Mouse (Mus musculus) hindbrain, embryonic 11.5 days (tissue): ENCODE data around the gene Cend1. TPM values are rescaled to one million over a fixed set of nuclear protein-coding genes. Genes with fewer than 3 reads are reported as not detected.

Experiments used
- ATAC-seq: fragments of 200-750 bp; cut with Nextera tagmentation; 2 replicates; pipeline ENCODE4 v1.8.0; 2017; ENCODE audit warnings: mild to moderate bottlenecking, moderate TSS enrichment, moderate library complexity; ENCODE audit not compliant: low FRiP score
- DNase-seq: peaks from one replicate; pipeline ENCODE4 v3.0.0-alpha.2; 2015; ENCODE audit warnings: low spot score
- H3K27ac ChIP-seq: fragments of 300-500 bp; sonication (generic); 2 replicates; pipeline ENCODE4 v1.5.1; 2014; ENCODE audit warnings: mild to moderate bottlenecking, low read depth, low read length
- H3K27me3 ChIP-seq: fragments of 300-500 bp; sonication (generic); 2 replicates; pipeline ENCODE4 v1.6.1; 2014; ENCODE audit warnings: mild to moderate bottlenecking, low read length, moderate library complexity, mixed read lengths; ENCODE audit not compliant: control insufficient read depth, insufficient read depth
- H3K36me3 ChIP-seq: fragments of 300-500 bp; sonication (generic); 2 replicates; pipeline ENCODE4 v1.6.1; 2014; ENCODE audit warnings: mild to moderate bottlenecking, low read length, moderate library complexity, mixed read lengths; ENCODE audit not compliant: control insufficient read depth, insufficient read depth
- H3K4me1 ChIP-seq: fragments of 300-500 bp; sonication (generic); replicated peaks from 2 replicates; pipeline ENCODE4 v1.6.1; 2014; ENCODE audit warnings: low read length, mixed read lengths; ENCODE audit not compliant: control insufficient read depth, insufficient read depth
- H3K4me2 ChIP-seq: fragments of 300-500 bp; sonication (generic); replicated peaks from 2 replicates; pipeline ENCODE4 v1.6.1; 2014; ENCODE audit warnings: mild to moderate bottlenecking, low read depth, low read length
- H3K4me3 ChIP-seq: fragments of 300-500 bp; sonication (generic); 2 replicates; pipeline ENCODE4 v1.5.1; 2014; ENCODE audit warnings: low read depth, low read length
- H3K9ac ChIP-seq: fragments of 300-500 bp; sonication (generic); 2 replicates; pipeline ENCODE4 v1.6.1; 2014; ENCODE audit warnings: low read depth, low read length
- H3K9me3 ChIP-seq: fragments of 300-500 bp; sonication (generic); 2 replicates; pipeline ENCODE4 v1.6.1; 2016; ENCODE audit warnings: low read length; ENCODE audit not compliant: control insufficient read depth
- WGBS: fragments of 180-500 bp; shearing (Covaris S2); extraction: QIAGEN DNeasy Blood & Tissue Kit; methylation state at CpG from one replicate; pipeline ENCODE4 v1.1.7; 2014; 5-methylcytosine and 5-hydroxymethylcytosine counted together
- polyA plus RNA-seq: library from polyadenylated mRNA; unstranded; fragments of >200 nt; fragmentation: Nextera tagmentation; extraction: Ambion mirVana; gene quantifications from 2 replicates; pipeline ENCODE4 v1.2.1, GENCODE M21; 2014

The Cend1 gene
- polyA plus RNA-seq, 1 experiment from 2014 or later = 7.2 TPM

DNA sequence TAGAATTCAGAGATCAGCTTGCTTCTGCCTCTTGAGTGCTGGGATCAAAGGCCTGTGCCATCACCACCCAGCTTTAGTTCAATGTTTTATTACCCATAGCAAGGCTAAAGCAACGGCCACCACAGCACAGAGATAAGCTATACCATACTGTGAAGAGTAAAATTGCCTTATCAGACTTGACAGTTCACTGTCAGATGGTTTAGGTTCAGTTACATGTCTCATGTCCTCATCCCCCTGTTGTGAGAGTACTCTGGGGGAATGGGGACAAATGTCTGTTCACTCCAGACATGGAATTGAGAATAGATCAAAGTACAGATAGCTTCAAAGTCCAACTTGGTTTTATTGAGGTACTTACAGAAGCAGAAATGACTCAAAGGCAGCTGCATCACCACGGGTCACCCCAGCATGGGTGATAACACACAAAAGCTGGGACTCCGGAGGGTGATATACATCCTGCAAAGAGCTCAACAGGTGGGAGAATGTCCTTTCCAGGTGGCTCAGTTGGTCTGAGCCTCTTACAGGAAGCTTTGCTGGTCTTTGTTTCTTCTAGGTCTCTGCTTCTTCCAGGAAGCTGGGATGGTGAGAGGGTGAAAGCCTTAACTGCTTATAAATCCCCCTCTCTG lies 40.7 kb downstream of the Cend1 start:
- Histone ChIP-seq H3K4me1 (0 out of 2 replicates have a peak, but pooled peaks cover 6% of the 10 kb centered on the region), H3K4me3 (no peak overlapping the region), H3K27ac (no peak overlapping the region), H3K4me2 (no peak overlapping the region), H3K9me3 (no peaks in the 10 kb centered on the region), H3K9ac (no peak overlapping the region), H3K27me3 (no peaks in the 10 kb centered on the region), H3K36me3 (no peaks in the 10 kb centered on the region)
- ATAC-seq (no peak), DNase-seq (no peak)
- WGBS = 62% methylated on average over 3 of the region's 3 CpGs

DNA sequence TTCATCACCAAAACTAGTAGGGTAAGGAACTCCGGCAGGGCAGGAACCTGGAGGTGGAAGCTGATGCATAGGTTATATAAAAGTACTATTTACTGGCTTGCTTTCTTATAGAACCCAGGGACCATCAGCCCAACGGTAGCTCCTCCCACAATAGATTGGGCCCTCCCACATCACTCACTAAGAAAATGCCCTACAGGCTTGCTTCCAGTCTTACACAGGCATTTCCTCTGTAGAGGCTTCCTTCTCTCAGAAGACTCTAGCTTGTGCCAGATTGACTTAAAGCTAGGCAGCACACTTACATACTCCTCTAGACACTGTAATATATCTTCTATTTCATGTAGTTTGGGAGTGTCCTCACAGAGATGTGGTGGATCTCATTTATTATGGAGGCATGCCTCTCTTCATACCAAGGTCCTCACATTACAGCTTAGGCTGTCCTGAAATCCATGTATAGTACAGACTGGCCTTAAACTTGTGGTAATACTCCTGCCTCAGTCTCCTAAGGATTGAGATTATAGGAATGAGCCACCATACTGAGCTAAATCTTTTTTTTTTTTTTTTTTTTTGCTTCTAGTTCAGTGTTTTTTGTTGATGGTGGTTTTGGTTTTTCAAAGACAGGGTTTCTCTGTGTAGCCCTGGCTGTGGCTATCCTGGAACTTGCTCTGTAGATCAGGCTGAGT lies 41.3 kb downstream of the Cend1 start:
- no peak for ATAC-seq
- H3K4me2 ChIP-seq = no peak overlapping the region
- WGBS = 58% methylated on average over 2 of the region's 2 CpGs
- H3K27ac ChIP-seq = no peak overlapping the region
- no peak overlapping the region for H3K4me3 ChIP-seq
- H3K36me3 ChIP-seq = no peaks in the 10 kb centered on the region
- 0 out of 2 replicates have a peak, but pooled peaks cover 3% of the 10 kb centered on the region for H3K4me1 ChIP-seq
- H3K27me3 ChIP-seq = no peaks in the 10 kb centered on the region
- H3K9ac ChIP-seq = no peak overlapping the region
- DNase-seq = no peak
- H3K9me3 ChIP-seq = no peaks in the 10 kb centered on the region

DNA sequence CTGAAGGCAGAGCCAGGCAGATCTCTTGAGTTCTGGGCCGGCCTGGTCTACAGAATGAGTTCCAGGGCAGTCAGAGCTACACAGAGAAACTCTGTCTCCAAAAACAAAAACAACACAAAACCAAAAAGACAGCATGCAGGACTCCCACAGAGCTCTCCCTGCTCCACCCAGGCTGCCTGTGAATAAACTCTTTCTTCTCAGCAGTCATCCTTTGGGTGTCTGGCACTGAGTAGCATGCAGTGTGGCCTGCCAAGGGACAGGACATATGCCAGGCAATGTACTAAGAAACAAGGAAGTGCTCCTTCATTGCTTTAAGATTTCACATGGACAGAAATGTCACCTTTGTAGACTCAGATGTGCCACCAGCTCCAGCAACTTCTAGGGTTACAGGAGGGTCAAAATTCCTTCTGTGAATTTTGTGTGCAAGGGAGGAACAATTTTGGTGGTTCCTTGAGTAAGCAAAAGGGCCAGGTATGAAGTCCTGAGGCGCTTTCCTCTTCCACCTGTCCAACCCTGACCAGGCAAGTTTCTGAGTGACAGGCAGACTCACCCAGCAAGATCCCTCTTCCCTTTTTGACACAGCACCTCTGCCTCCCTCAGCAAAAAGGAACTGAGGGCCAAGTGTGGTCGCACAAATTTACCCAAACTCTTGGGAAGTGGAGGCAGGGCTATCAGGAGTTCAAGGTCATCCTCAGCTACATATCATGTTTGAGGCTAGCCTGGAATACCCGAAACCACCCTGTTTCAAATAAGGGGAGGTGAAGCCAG lies 48.0 kb downstream of the Cend1 start:
- Histone ChIP-seq H3K27me3 (no peaks in the 10 kb centered on the region), H3K27ac (no peak overlapping the region), H3K9me3 (no peaks in the 10 kb centered on the region), H3K36me3 (no peaks in the 10 kb centered on the region), H3K4me3 (no peak overlapping the region), H3K4me1 (no peaks in the 10 kb centered on the region), H3K9ac (no peak overlapping the region), H3K4me2 (no peak overlapping the region)
- ATAC-seq = no peak
- DNase-seq = no peak
- WGBS = 75% methylated on average over 4 of the region's 4 CpGs

DNA sequence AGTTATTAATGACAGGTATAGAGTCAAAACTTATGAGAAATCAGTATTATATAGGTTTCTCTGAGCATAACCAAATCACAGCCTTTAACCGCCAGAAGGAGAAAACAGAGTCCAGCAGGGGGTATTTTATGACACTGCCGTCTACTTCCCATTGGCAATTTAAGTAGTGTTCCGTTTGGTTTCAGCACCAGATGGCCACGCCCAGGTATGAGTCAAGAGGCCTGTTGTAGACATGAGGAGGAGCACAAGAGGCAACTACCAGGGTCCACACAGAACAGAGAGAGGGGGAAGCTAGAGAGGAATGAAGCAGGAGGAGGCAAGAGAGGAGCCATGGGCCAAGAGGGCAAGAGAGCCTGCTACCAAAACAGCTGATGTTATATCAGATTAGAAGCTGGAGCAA lies 49.7 kb downstream of the Cend1 start:
- Histone ChIP-seq H3K4me3 (no peak overlapping the region), H3K27me3 (no peaks in the 10 kb centered on the region), H3K9ac (no peak overlapping the region), H3K9me3 (no peaks in the 10 kb centered on the region), H3K36me3 (no peaks in the 10 kb centered on the region), H3K4me2 (no peak overlapping the region), H3K4me1 (no peaks in the 10 kb centered on the region), H3K27ac (no peak overlapping the region)
- WGBS = 70% methylated on average over 4 of the region's 4 CpGs
- ATAC-seq (no peak), DNase-seq (no peak)

Other genes with a start within 250 kb of the Cend1 start
- 98.0 and 99.6 TPM in 2 replicates for gene Hras, start 235.5 kb downstream of the Cend1 start, polyA plus RNA-seq
- gene Lrrc56, start 235.3 kb downstream of the Cend1 start, polyA plus RNA-seq = 6.2 and 7.8 TPM in 2 replicates
- 2.3 and 3.3 TPM in 2 replicates for gene Lmntd2, start 215.4 kb downstream of the Cend1 start, polyA plus RNA-seq
- gene Rassf7, start 213.6 kb downstream of the Cend1 start, polyA plus RNA-seq = 36.4 and 37.8 TPM in 2 replicates
- 67.1 and 78.6 TPM in 2 replicates for gene Phrf1, start 200.7 kb downstream of the Cend1 start, polyA plus RNA-seq
- 0.77 and 1.1 TPM in 2 replicates for gene Irf7, start 163.0 kb downstream of the Cend1 start, polyA plus RNA-seq
- not detected in 2 replicates for gene Cdhr5, start 152.7 kb downstream of the Cend1 start, polyA plus RNA-seq
- 4.8 and 5.1 TPM in 2 replicates for gene Sct, start 150.4 kb downstream of the Cend1 start, polyA plus RNA-seq
- 0.25 and 0.33 TPM in 2 replicates for gene Drd4, start 137.5 kb downstream of the Cend1 start, polyA plus RNA-seq
- gene Deaf1, start 101.8 kb downstream of the Cend1 start, polyA plus RNA-seq = 70.0 and 75.9 TPM in 2 replicates
- 29.7 and 31.9 TPM in 2 replicates for gene Tmem80, start 101.8 kb downstream of the Cend1 start, polyA plus RNA-seq
- gene Eps8l2, start 90.6 kb downstream of the Cend1 start, polyA plus RNA-seq = 2.1 and 2.6 TPM in 2 replicates
- gene Taldo1, start 37.3 kb downstream of the Cend1 start, polyA plus RNA-seq = 389 and 395 TPM in 2 replicates
- 43.3 and 48.1 TPM in 2 replicates for gene Gatd1, start 15.4 kb downstream of the Cend1 start, polyA plus RNA-seq
- 33.9 and 36.6 TPM in 2 replicates for gene Slc25a22, start 8.4 kb upstream of the Cend1 start, polyA plus RNA-seq
- gene Pidd1, start 14.5 kb upstream of the Cend1 start, polyA plus RNA-seq = 8.3 and 8.6 TPM in 2 replicates
- 870 and 939 TPM in 2 replicates for gene Rplp2, start 17.9 kb upstream of the Cend1 start, polyA plus RNA-seq
- 13.7 and 14.2 TPM in 2 replicates for gene Pnpla2, start 25.7 kb upstream of the Cend1 start, polyA plus RNA-seq
- gene Cracr2b, start 31.6 kb upstream of the Cend1 start, polyA plus RNA-seq = 4.4 and 4.5 TPM in 2 replicates
- 40.1 and 57.9 TPM in 2 replicates for gene Cd151, start 37.9 kb upstream of the Cend1 start, polyA plus RNA-seq
- 71.5 and 74.0 TPM in 2 replicates for gene Polr2l, start 45.6 kb upstream of the Cend1 start, polyA plus RNA-seq
- gene Tspan4, start 45.7 kb upstream of the Cend1 start, polyA plus RNA-seq = 29.6 and 31.4 TPM in 2 replicates
- 24.1 and 28.8 TPM in 2 replicates for gene Chid1, start 110.4 kb upstream of the Cend1 start, polyA plus RNA-seq
- gene Ap2a2, start 132.7 kb upstream of the Cend1 start, polyA plus RNA-seq = 67.1 and 77.4 TPM in 2 replicates
- gene Muc6, start 225.8 kb upstream of the Cend1 start, polyA plus RNA-seq = 0.17 TPM in 2 replicates